Mouse (Mus musculus) heart, embryonic 13.5 days (tissue): ENCODE measurements around the gene Agpat1. TPM values are rescaled to one million over a fixed set of nuclear protein-coding genes. Genes with fewer than 3 reads are reported as not detected.

Experiments used
- ATAC-seq: fragments of 200-750 bp; cut with Nextera tagmentation; 2 replicates; pipeline ENCODE4 v1.8.0; 2017; ENCODE audit warnings: moderate TSS enrichment; ENCODE audit not compliant: insufficient number of reproducible peaks, low FRiP score, low TSS enrichment; ENCODE audit errors: extremely low read depth
- H3K27ac ChIP-seq: fragments of 300-500 bp; sonication (generic); replicated peaks from 2 replicates; pipeline ENCODE4 v1.5.1; 2015; ENCODE audit warnings: moderate library complexity, mild to moderate bottlenecking, inconsistent platforms
- H3K27me3 ChIP-seq: fragments of 300-500 bp; sonication (generic); replicated peaks from 2 replicates; pipeline ENCODE4 v1.6.1; 2015; ENCODE audit warnings: mild to moderate bottlenecking, inconsistent platforms
- H3K36me3 ChIP-seq: fragments of 300-500 bp; sonication (generic); 2 replicates; pipeline ENCODE4 v1.6.1; 2015; ENCODE audit warnings: mild to moderate bottlenecking, inconsistent platforms
- H3K4me1 ChIP-seq: fragments of 300-500 bp; sonication (generic); 2 replicates; pipeline ENCODE4 v1.6.1; 2015; ENCODE audit warnings: inconsistent platforms
- H3K4me2 ChIP-seq: fragments of 300-500 bp; sonication (generic); 2 replicates; pipeline ENCODE4 v1.6.1; 2015; ENCODE audit warnings: inconsistent platforms, mild to moderate bottlenecking, moderate library complexity
- H3K4me3 ChIP-seq: fragments of 300-500 bp; sonication (generic); 2 replicates; pipeline ENCODE4 v1.5.1; 2015; ENCODE audit warnings: moderate library complexity, mild to moderate bottlenecking, inconsistent platforms
- H3K9ac ChIP-seq: fragments of 300-500 bp; sonication (generic); 2 replicates; pipeline ENCODE4 v1.6.1; 2015; ENCODE audit warnings: inconsistent platforms, mild to moderate bottlenecking, moderate library complexity
- H3K9me3 ChIP-seq: fragments of 300-500 bp; sonication (generic); 2 replicates; pipeline ENCODE4 v1.6.1; 2016; ENCODE audit warnings: inconsistent platforms
- WGBS: fragments of 180-500 bp; shearing (Covaris S2); methylation state at CpG from one replicate; pipeline ENCODE4 v1.1.7; 2015; ENCODE audit warnings: mixed read lengths; 5-methylcytosine and 5-hydroxymethylcytosine counted together
- polyA plus RNA-seq: library from polyadenylated mRNA; unstranded; fragments of >200 nt; fragmentation: Nextera tagmentation; extraction: Ambion mirVana; gene quantifications from 2 replicates; pipeline ENCODE4 v1.2.1, GENCODE M21; 2015

The Agpat1 gene
- polyA plus RNA-seq, 1 experiment from 2014 or later = 54.2 TPM

GRCm38 (mm10) chr17:34606186-34607039 is 2.4 kb downstream of the Agpat1 start:
- Histone ChIP-seq H3K9me3 (no peaks in the 10 kb centered on the region), H3K4me1 (peaks cover 49% of the 10 kb centered on the region)
- 14% methylated on average over 32 of the region's 32 CpGs for WGBS

GRCm38 (mm10) chr17:34607997-34608396 is 3.9 kb downstream of the Agpat1 start:
- H3K9me3 ChIP-seq = no peaks in the 10 kb centered on the region
- no peak overlapping the region for H3K4me2 ChIP-seq
- no peak for ATAC-seq
- no peak overlapping the region for H3K4me3 ChIP-seq
- peaks cover 37% of the 10 kb centered on the region for H3K4me1 ChIP-seq
- no peaks in the 10 kb centered on the region for H3K27me3 ChIP-seq
- no peak overlapping the region for H3K27ac ChIP-seq
- H3K36me3 ChIP-seq = peaks cover 33% of the 10 kb centered on the region
- H3K9ac ChIP-seq = peak overlapping the region; percentile 24; the same call in 1 of the 2 replicates
- WGBS = 73% methylated on average over 7 of the region's 7 CpGs

More at GRCm38 (mm10) chr17:34606186-34607039, 2.4 kb downstream of the Agpat1 start:
- H3K4me3 ChIP-seq = peak overlapping the region; percentile 88
- H3K9ac ChIP-seq = peak overlapping the region; percentile 97
- H3K4me2 ChIP-seq = peak overlapping the region; percentile 97
- ATAC-seq = no peak
- peak overlapping the region; percentile 84 for H3K27ac ChIP-seq
- peaks cover 25% of the 10 kb centered on the region for H3K36me3 ChIP-seq
- H3K27me3 ChIP-seq = no peaks in the 10 kb centered on the region

DNA sequence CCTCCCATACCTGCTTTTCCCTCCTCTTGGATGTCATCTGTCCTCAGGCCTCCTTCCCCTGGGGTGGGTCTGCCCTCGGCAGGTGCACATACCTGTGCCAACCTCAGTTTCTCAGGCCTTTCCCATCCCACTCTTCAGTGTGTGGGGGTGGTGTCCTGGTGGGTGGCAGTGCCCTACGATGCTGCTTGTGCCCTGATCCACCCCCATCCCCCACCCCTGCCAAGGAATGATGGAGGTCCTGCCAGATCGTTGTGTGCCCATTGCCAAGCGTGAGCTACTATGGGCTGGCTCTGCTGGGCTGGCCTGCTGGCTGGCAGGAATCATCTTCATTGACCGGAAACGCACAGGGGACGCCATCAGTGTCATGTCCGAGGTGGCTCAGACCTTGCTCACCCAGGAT is 7.0 kb downstream of the Agpat1 start:
- 93% methylated on average over 8 of the region's 8 CpGs for WGBS
- H3K36me3 ChIP-seq = peaks cover 64% of the 10 kb centered on the region
- H3K4me2 ChIP-seq = no peak overlapping the region
- no peak for ATAC-seq
- H3K27me3 ChIP-seq = no peaks in the 10 kb centered on the region
- no peak overlapping the region for H3K9ac ChIP-seq
- peaks cover 27% of the 10 kb centered on the region for H3K4me1 ChIP-seq
- H3K4me3 ChIP-seq = no peak overlapping the region
- H3K27ac ChIP-seq = no peak overlapping the region
- H3K9me3 ChIP-seq = no peaks in the 10 kb centered on the region

- H3K27ac ChIP-seq = no peak overlapping the region
- H3K36me3 ChIP-seq = peaks cover 72% of the 10 kb centered on the region
Observed at GRCm38 (mm10) chr17:34613054-34613645, 9.1 kb downstream of the Agpat1 start.

GRCm38 (mm10) chr17:34613830-34614229 is 9.8 kb downstream of the Agpat1 start:
- H3K27ac ChIP-seq = no peak overlapping the region
- whole genome bisulfite sequencing = 87% methylated on average over 10 of the region's 10 CpGs
- no peak for ATAC-seq
- no peaks in the 10 kb centered on the region for H3K9me3 ChIP-seq
- peaks cover 76% of the 10 kb centered on the region for H3K36me3 ChIP-seq
- H3K27me3 ChIP-seq = no peaks in the 10 kb centered on the region
- H3K4me1 ChIP-seq = peaks cover 4% of the 10 kb centered on the region
- no peak overlapping the region for H3K4me2 ChIP-seq
- H3K4me3 ChIP-seq = no peak overlapping the region
- H3K9ac ChIP-seq = no peak overlapping the region

More at GRCm38 (mm10) chr17:34613054-34613645, 9.1 kb downstream of the Agpat1 start:
- no peak for ATAC-seq
- 76% methylated on average over 11 of the region's 11 CpGs for WGBS
- H3K9ac ChIP-seq = no peak overlapping the region
- peaks cover 10% of the 10 kb centered on the region for H3K4me1 ChIP-seq
- H3K27me3 ChIP-seq = no peaks in the 10 kb centered on the region
- no peak overlapping the region for H3K4me3 ChIP-seq
- H3K4me2 ChIP-seq = no peak overlapping the region
- no peaks in the 10 kb centered on the region for H3K9me3 ChIP-seq

DNA sequence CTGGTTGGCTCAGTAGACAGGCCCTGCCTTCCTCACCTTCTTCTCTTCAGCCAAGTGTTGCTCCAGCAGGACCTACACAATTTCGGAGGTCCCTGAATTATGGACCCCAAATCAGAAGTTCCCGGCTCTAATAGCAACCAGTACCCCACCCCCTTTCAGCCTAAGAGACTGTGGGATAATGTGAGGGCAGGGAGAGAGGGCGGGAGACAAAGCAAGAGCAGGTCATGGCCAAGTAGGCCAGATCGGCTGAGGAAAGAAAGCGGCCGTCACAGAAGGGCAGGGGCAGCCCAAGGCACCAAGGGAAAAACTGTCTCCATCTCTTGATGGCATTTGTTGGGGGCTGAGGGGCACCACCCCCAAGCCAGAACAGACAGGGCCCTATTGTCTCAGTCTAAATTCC is 11.8 kb downstream of the Agpat1 start, which contains the start of gene Egfl8:
Egfl8 (minus strand) TSS at position 101 of the 400 bp plus-strand sequence.
- Histone ChIP-seq H3K4me1 (no peaks in the 10 kb centered on the region), H3K4me3 (no peak within 1 kb of the TSS), H3K27me3 (no peaks in the 10 kb centered on the region), H3K36me3 (peaks cover 89% of the 10 kb centered on the region), H3K9ac (no peak within 1 kb of the TSS), H3K27ac (0 out of 2 replicates have a peak within 1 kb of the TSS, but pooled peaks have one; percentile 20), H3K4me2 (no peak within 1 kb of the TSS), H3K9me3 (no peaks in the 10 kb centered on the region)
- WGBS = 76% methylated on average over 6 of the region's 6 CpGs
- ATAC-seq = no peak

DNA sequence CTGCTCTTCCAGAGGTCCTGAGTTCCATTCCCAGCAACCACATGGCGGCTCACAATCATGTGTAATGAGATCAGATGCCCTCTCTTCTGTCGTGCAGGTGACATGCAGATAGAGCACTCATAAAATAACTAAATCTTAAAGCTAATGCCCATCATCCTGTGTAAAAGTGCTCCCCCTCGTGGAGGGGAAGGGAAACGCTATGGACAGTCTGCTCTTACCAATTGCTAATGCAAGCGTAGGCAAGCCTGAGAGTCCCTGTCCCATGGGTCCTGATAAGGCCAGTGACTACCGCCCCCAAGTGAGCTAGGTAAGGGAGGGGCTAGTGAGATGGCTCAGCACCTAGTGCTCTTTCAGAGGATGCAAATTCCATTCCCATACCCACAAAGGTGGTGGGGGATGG is 14.9 kb downstream of the Agpat1 start:
- no peak overlapping the region for H3K4me3 ChIP-seq
- WGBS = 21% methylated on average over 6 of the region's 6 CpGs
- H3K27ac ChIP-seq = no peak overlapping the region
- H3K4me1 ChIP-seq = no peaks in the 10 kb centered on the region
- no peaks in the 10 kb centered on the region for H3K27me3 ChIP-seq
- H3K36me3 ChIP-seq = peaks cover 89% of the 10 kb centered on the region
- ATAC-seq = no peak
- H3K9me3 ChIP-seq = no peaks in the 10 kb centered on the region
- H3K9ac ChIP-seq = no peak overlapping the region
- H3K4me2 ChIP-seq = no peak overlapping the region

DNA sequence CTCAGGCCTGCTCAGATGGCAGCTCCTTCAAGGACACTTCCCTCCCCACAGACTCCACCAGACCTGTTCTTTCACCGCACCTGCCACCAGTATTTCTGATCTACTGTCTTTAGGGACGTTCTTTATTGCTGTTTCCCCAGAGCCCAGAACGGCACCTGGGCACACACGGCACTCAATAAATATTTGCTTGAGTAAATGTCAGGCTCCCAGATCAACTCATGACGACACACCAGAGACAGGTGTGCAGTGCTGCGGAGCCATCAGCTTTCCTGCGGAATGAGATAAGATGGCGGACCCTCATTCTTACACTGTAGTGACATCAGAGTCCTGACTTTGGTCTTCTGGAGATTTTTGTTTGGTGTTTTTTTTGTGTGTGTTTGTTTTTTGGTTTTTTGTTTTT is 16.9 kb downstream of the Agpat1 start:
- H3K9ac ChIP-seq = no peak overlapping the region
- WGBS = 91% methylated on average over 8 of the region's 8 CpGs
- H3K4me3 ChIP-seq = no peak overlapping the region
- ATAC-seq = no peak
- H3K36me3 ChIP-seq = peaks cover 85% of the 10 kb centered on the region
- H3K9me3 ChIP-seq = no peaks in the 10 kb centered on the region
- H3K4me1 ChIP-seq = peaks cover 5% of the 10 kb centered on the region
- no peak overlapping the region for H3K4me2 ChIP-seq
- H3K27me3 ChIP-seq = no peaks in the 10 kb centered on the region
- H3K27ac ChIP-seq = no peak overlapping the region

- Histone ChIP-seq H3K27me3 (no peaks in the 10 kb centered on the region), H3K4me3 (no peak overlapping the region), H3K36me3 (peaks cover 72% of the 10 kb centered on the region), H3K4me1 (peaks cover 15% of the 10 kb centered on the region), H3K9ac (no peak overlapping the region), H3K9me3 (no peaks in the 10 kb centered on the region), H3K4me2 (no peak overlapping the region), H3K27ac (no peak overlapping the region)
- 81% methylated on average over 9 of the region's 9 CpGs for WGBS
- ATAC-seq = no peak
Observed at GRCm38 (mm10) chr17:34623161-34623560, 19.1 kb downstream of the Agpat1 start.

GRCm38 (mm10) chr17:34624981-34625380 is 20.9 kb downstream of the Agpat1 start:
- no peak overlapping the region for H3K27ac ChIP-seq
- ATAC-seq = no peak
- 82% methylated on average over 3 of the region's 3 CpGs for WGBS
- H3K36me3 ChIP-seq = peaks cover 56% of the 10 kb centered on the region
- no peak overlapping the region for H3K9ac ChIP-seq
- H3K4me1 ChIP-seq = peaks cover 33% of the 10 kb centered on the region
- H3K4me2 ChIP-seq = no peak overlapping the region
- peaks cover 16% of the 10 kb centered on the region for H3K27me3 ChIP-seq
- no peak overlapping the region for H3K4me3 ChIP-seq
- H3K9me3 ChIP-seq = no peaks in the 10 kb centered on the region

GRCm38 (mm10) chr17:34626062-34626772 is 22.2 kb downstream of the Agpat1 start:
- no peak for ATAC-seq
- H3K4me1 ChIP-seq = peaks cover 46% of the 10 kb centered on the region
- H3K9ac ChIP-seq = peak overlapping the region; percentile 90
- peak overlapping the region; percentile 90 for H3K4me2 ChIP-seq
- peak overlapping the region; percentile 80 for H3K4me3 ChIP-seq
- peaks cover 28% of the 10 kb centered on the region for H3K27me3 ChIP-seq
- H3K36me3 ChIP-seq = peaks cover 44% of the 10 kb centered on the region
- 0 out of 2 replicates have a peak overlapping the region, but pooled peaks have one; percentile 96 for H3K27ac ChIP-seq
- no peaks in the 10 kb centered on the region for H3K9me3 ChIP-seq
- 41% methylated on average over 16 of the region's 16 CpGs for WGBS
